Mouse (Mus musculus): Measurements from ENCODE around the gene Atp6v0c. TPM values are rescaled to one million over a fixed set of nuclear protein-coding genes. Genes with fewer than 3 reads are reported as not detected.

The Atp6v0c gene
- polyA plus RNA-seq, 1 experiment from 2014 or later, result 843 TPM

DNA sequence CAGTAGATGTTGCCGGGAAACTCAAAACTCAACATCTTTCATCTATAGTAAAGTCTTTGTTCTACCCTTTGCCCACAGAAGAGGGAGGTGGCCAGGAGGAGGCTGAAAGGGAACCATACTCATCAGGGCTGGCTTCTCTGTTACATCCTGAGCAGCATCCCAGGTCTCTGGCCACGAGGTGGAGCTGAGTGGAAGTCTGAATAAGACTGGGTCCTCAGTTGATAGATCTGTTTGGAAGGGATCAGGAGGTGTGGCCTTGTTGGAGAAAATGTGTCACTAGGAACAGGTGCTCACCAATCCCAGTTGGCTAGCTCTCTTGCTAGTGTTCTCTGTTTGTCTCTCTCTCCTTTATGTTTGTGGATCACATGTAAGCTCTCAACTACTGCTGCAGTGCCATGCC lies 25.8 kb upstream of the Atp6v0c start:
- Histone ChIP-seq H3K36me3 (0 out of 2 replicates have a peak, but pooled peaks cover 5% of the 10 kb centered on the region), H3K9me3 (no peaks in the 10 kb centered on the region), H3K27ac (no peak overlapping the region), H3K27me3 (no peaks in the 10 kb centered on the region), H3K9ac (replicated peaks) (no peak overlapping the region), H3K4me1 (replicated peaks) (peaks cover 13% of the 10 kb centered on the region; the same call in 1 of the 2 replicates), H3K4me2 (replicated peaks) (no peak overlapping the region), H3K4me3 (replicated peaks) (no peak overlapping the region)
- ATAC-seq, result no peak
- WGBS, result 66% methylated on average over 2 of the region's 2 CpGs

GRCm38 (mm10) chr17:24193769-24194168 lies 24.3 kb upstream of the Atp6v0c start:
- peaks cover 8% of the 10 kb centered on the region; the same call in 1 of the 2 replicates for H3K36me3 ChIP-seq
- no peak for ATAC-seq
- H3K9me3 ChIP-seq, result no peaks in the 10 kb centered on the region
- no peak overlapping the region for H3K4me2 ChIP-seq (replicated peaks)
- no peak overlapping the region for H3K9ac ChIP-seq (replicated peaks)
- no peak overlapping the region for H3K4me3 ChIP-seq (replicated peaks)
- WGBS, result 94% methylated on average over 5 of the region's 5 CpGs
- H3K27ac ChIP-seq, result no peak overlapping the region
- H3K4me1 ChIP-seq (replicated peaks), result peaks cover 11% of the 10 kb centered on the region; the same call in 1 of the 2 replicates
- H3K27me3 ChIP-seq, result no peaks in the 10 kb centered on the region

- no peak for ATAC-seq
- Histone ChIP-seq H3K36me3 (peaks cover 12% of the 10 kb centered on the region; the same call in 1 of the 2 replicates), H3K4me1 (replicated peaks) (peaks cover 11% of the 10 kb centered on the region; the same call in 1 of the 2 replicates), H3K9ac (replicated peaks) (no peak overlapping the region), H3K27me3 (no peaks in the 10 kb centered on the region), H3K4me2 (replicated peaks) (no peak overlapping the region), H3K9me3 (no peaks in the 10 kb centered on the region), H3K4me3 (replicated peaks) (no peak overlapping the region), H3K27ac (no peak overlapping the region)
- WGBS, result 90% methylated on average over 8 of the region's 8 CpGs
Observed at GRCm38 (mm10) chr17:24193268-24193667, 23.8 kb upstream of the Atp6v0c start.

- no peak overlapping the region for H3K4me2 ChIP-seq (replicated peaks)
- H3K27ac ChIP-seq, result no peak overlapping the region
- no peak overlapping the region for H3K9ac ChIP-seq (replicated peaks)
- no peaks in the 10 kb centered on the region for H3K27me3 ChIP-seq
- peaks cover 11% of the 10 kb centered on the region; the same call in 1 of the 2 replicates for H3K4me1 ChIP-seq (replicated peaks)
- no peaks in the 10 kb centered on the region for H3K9me3 ChIP-seq
- ATAC-seq, result no peak
- no peak overlapping the region for H3K4me3 ChIP-seq (replicated peaks)
- peaks cover 16% of the 10 kb centered on the region for H3K36me3 ChIP-seq
- WGBS, result 87% methylated on average over 8 of the region's 8 CpGs
Observed at GRCm38 (mm10) chr17:24192848-24193247, 23.3 kb upstream of the Atp6v0c start.

DNA sequence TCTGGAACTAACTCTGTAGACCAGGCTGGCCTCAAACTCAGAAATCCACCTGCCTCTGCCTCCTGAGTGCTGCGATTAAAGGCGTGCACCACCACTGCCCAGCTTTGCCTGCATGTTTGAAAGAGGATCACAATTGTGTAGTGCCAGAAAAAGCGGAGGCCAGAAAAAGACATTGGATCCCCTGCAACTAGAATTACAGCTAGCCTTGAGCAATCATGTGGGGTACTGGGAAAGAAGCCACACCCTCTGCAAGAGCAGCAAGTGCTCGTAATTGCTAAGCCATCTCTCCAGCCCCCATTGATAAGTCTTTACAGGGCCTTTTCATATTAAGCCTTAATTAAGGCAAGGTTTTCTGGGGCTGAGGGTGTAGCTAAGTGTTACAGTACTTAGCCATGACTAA lies 22.0 kb upstream of the Atp6v0c start:
- Histone ChIP-seq H3K9me3 (no peaks in the 10 kb centered on the region), H3K27ac (no peak overlapping the region), H3K9ac (replicated peaks) (no peak overlapping the region), H3K4me1 (replicated peaks) (no peaks in the 10 kb centered on the region), H3K4me2 (replicated peaks) (no peak overlapping the region), H3K27me3 (no peaks in the 10 kb centered on the region), H3K4me3 (replicated peaks) (no peak overlapping the region), H3K36me3 (peaks cover 20% of the 10 kb centered on the region)
- 79% methylated on average over 4 of the region's 4 CpGs for WGBS
- no peak for ATAC-seq

DNA sequence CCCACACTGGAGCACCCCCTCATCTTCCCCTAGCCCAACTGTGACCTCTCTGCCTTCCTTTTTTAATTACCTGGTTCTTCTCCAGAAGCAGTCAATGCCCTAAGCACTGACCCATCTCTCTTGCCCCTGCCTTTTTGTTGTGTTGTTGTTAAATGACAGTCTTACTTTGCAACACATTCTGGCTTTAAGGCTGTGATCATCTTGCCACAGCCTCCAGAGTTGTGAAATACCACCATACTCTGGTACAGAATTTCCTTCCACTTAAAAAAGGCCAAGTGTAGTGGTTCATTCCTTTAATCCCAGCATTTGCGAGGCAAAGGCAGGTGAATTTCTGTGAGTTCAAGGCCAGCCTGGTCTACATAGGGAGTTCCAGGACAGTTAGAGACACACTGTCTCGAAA lies 21.4 kb upstream of the Atp6v0c start:
- Histone ChIP-seq H3K4me3 (replicated peaks) (no peak overlapping the region), H3K9ac (replicated peaks) (no peak overlapping the region), H3K27ac (no peak overlapping the region), H3K9me3 (no peaks in the 10 kb centered on the region), H3K4me2 (replicated peaks) (no peak overlapping the region), H3K36me3 (peaks cover 24% of the 10 kb centered on the region), H3K4me1 (replicated peaks) (no peaks in the 10 kb centered on the region), H3K27me3 (no peaks in the 10 kb centered on the region)
- ATAC-seq, result no peak
- WGBS, result 88% methylated on average over 2 of the region's 2 CpGs

- no peak for ATAC-seq
- peaks cover 2% of the 10 kb centered on the region; the same call in 1 of the 2 replicates for H3K27me3 ChIP-seq
- H3K36me3 ChIP-seq, result no peaks in the 10 kb centered on the region
- no peak overlapping the region for H3K4me2 ChIP-seq (replicated peaks)
- H3K9ac ChIP-seq (replicated peaks), result no peak overlapping the region
- H3K4me3 ChIP-seq (replicated peaks), result no peak overlapping the region
- H3K4me1 ChIP-seq (replicated peaks), result peaks cover 6% of the 10 kb centered on the region
- no peaks in the 10 kb centered on the region for H3K9me3 ChIP-seq
- no peak overlapping the region for H3K27ac ChIP-seq
- 89% methylated on average over 3 of the region's 3 CpGs for WGBS
Observed at GRCm38 (mm10) chr17:24174259-24174658, 4.8 kb upstream of the Atp6v0c start.

- Histone ChIP-seq H3K4me2 (replicated peaks) (no peak overlapping the region), H3K4me3 (replicated peaks) (no peak overlapping the region), H3K27me3 (peaks cover 2% of the 10 kb centered on the region; the same call in 1 of the 2 replicates), H3K27ac (no peak overlapping the region), H3K36me3 (no peaks in the 10 kb centered on the region), H3K9ac (replicated peaks) (no peak overlapping the region), H3K4me1 (replicated peaks) (peaks cover 7% of the 10 kb centered on the region), H3K9me3 (no peaks in the 10 kb centered on the region)
- no peak for ATAC-seq
- 3% methylated on average over 3 of the region's 3 CpGs for WGBS
Observed at GRCm38 (mm10) chr17:24173423-24173822, 3.9 kb upstream of the Atp6v0c start.

DNA sequence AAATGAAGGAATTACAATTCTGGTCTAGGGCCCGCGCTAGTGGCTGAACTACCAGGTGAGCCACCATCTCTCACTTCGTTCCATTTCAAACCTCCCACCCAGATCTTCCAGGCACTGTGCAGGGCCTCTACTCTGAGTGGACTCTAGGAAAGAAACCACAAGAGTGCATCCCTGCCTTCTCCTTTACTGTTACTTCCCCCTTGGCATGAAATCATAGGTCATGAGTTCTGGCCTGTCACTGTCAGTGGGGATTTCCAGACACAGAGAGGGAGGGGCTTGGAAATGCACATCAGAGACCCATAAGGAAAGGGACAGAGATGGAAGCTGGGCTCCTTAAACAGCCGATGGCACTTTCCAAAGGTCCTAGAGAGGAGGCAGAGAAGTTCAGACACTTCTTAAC lies 2.2 kb upstream of the Atp6v0c start:
- Histone ChIP-seq H3K9me3 (no peaks in the 10 kb centered on the region), H3K27ac (no peak overlapping the region), H3K36me3 (peaks cover 9% of the 10 kb centered on the region), H3K27me3 (peaks cover 2% of the 10 kb centered on the region; the same call in 1 of the 2 replicates), H3K4me3 (replicated peaks) (no peak overlapping the region), H3K4me2 (replicated peaks) (no peak overlapping the region), H3K4me1 (replicated peaks) (peaks cover 24% of the 10 kb centered on the region), H3K9ac (replicated peaks) (no peak overlapping the region)
- ATAC-seq, result no peak
- WGBS, result 93% methylated on average over 4 of the region's 4 CpGs

GRCm38 (mm10) chr17:24170729-24171128 lies 1.2 kb upstream of the Atp6v0c start:
- no peak for ATAC-seq
- H3K4me1 ChIP-seq (replicated peaks), result peaks cover 25% of the 10 kb centered on the region
- 0 out of 2 replicates have a peak overlapping the region, but pooled peaks have one; percentile 9 for H3K4me2 ChIP-seq (replicated peaks)
- peaks cover 15% of the 10 kb centered on the region for H3K36me3 ChIP-seq
- H3K27ac ChIP-seq, result no peak overlapping the region
- H3K9ac ChIP-seq (replicated peaks), result no peak overlapping the region
- H3K4me3 ChIP-seq (replicated peaks), result no peak overlapping the region
- no peaks in the 10 kb centered on the region for H3K9me3 ChIP-seq
- peaks cover 2% of the 10 kb centered on the region; the same call in 1 of the 2 replicates for H3K27me3 ChIP-seq
- 78% methylated on average over 5 of the region's 5 CpGs for WGBS

GRCm38 (mm10) chr17:24170125-24170524 lies 623 bp upstream of the Atp6v0c start:
- H3K4me3 ChIP-seq (replicated peaks), result peak overlapping the region; percentile 96
- ATAC-seq, result 0 out of 2 replicates have a peak, but pooled peaks have one; percentile 1
- no peaks in the 10 kb centered on the region for H3K9me3 ChIP-seq
- peaks cover 2% of the 10 kb centered on the region; the same call in 1 of the 2 replicates for H3K27me3 ChIP-seq
- peak overlapping the region; percentile 98 for H3K27ac ChIP-seq
- H3K36me3 ChIP-seq, result peaks cover 21% of the 10 kb centered on the region
- H3K9ac ChIP-seq (replicated peaks), result peak overlapping the region; percentile 95
- peaks cover 28% of the 10 kb centered on the region for H3K4me1 ChIP-seq (replicated peaks)
- WGBS, result 65% methylated on average over 3 of the region's 3 CpGs
- peak overlapping the region; percentile 94 for H3K4me2 ChIP-seq (replicated peaks)

GRCm38 (mm10) chr17:24168590-24169277 lies 768 bp downstream of the Atp6v0c start:
- no peaks in the 10 kb centered on the region for H3K9me3 ChIP-seq
- peak; percentile 59 for ATAC-seq
- peaks cover 28% of the 10 kb centered on the region for H3K36me3 ChIP-seq
- H3K4me3 ChIP-seq (replicated peaks), result peak overlapping the region; percentile 96
- H3K27me3 ChIP-seq, result peaks cover 2% of the 10 kb centered on the region; the same call in 1 of the 2 replicates
- peak overlapping the region; percentile 94 for H3K4me2 ChIP-seq (replicated peaks)
- H3K4me1 ChIP-seq (replicated peaks), result peaks cover 28% of the 10 kb centered on the region
- under 1% methylated on average over 38 of the region's 41 CpGs for WGBS
- peak overlapping the region; percentile 98 for H3K27ac ChIP-seq
- H3K9ac ChIP-seq (replicated peaks), result peak overlapping the region; percentile 95
